Mouse (Mus musculus): ENCODE results near the gene Cxcl2. TPM values are rescaled to one million over a fixed set of nuclear protein-coding genes. Genes with fewer than 3 reads are reported as not detected.

Cxcl2 gene
- polyA plus RNA-seq (2012; fragmentation: generic; extraction: Trizol): not detected
- long read RNA-seq, experiment 1: 0 reads
- long read RNA-seq, experiment 2: 0 reads

- Histone ChIP-seq H3K27me3 (ENCODE audit: control insufficient read depth, insufficient read depth, insufficient read length) (no peaks in the 10 kb centered on the region), H3K79me2 (ENCODE audit: control insufficient read depth, insufficient read depth) (no peaks in the 10 kb centered on the region), H3K79me3 (ENCODE audit: low read depth) (no peaks in the 10 kb centered on the region), H3K4me3 (ENCODE audit: insufficient read depth, poor library complexity, severe bottlenecking) (no peak within 1 kb of the TSS), H3K36me3 (ENCODE audit: control insufficient read depth, insufficient read depth) (no peaks in the 10 kb centered on the region), H3ac (ENCODE audit: control insufficient read depth, insufficient read length, low read depth) (no peak within 1 kb of the TSS)
- no peak for TF ChIP-seq FOSL1 (IDR thresholded peaks at IDR 0.05; ENCODE audit: insufficient read depth, low read length, poor library complexity, severe bottlenecking)
- TF ChIP-seq MAX (IDR thresholded peaks at IDR 0.05): no peak
- no peak for TF ChIP-seq MYOD1 (IDR thresholded peaks at IDR 0.05; ENCODE audit: control insufficient read depth, insufficient read length, low read depth)
- no peak for TF ChIP-seq USF1 (IDR thresholded peaks at IDR 0.05; ENCODE audit: low read depth)
- TF ChIP-seq MYOG (IDR thresholded peaks at IDR 0.05; ENCODE audit: control insufficient read depth, extremely low read depth, insufficient read length): no peak
- TF ChIP-seq CTCF (IDR thresholded peaks at IDR 0.05; ENCODE audit: control insufficient read depth, insufficient read depth, insufficient read length): no peak
- no peak for TF ChIP-seq CEBPB (IDR thresholded peaks at IDR 0.05; ENCODE audit: low read depth)
Observed at GRCm38 (mm10) chr5:90903339-90904020, at the start of gene Cxcl2. Gene Cxcl2 (plus strand): TSS chr5:90903871.

DNA sequence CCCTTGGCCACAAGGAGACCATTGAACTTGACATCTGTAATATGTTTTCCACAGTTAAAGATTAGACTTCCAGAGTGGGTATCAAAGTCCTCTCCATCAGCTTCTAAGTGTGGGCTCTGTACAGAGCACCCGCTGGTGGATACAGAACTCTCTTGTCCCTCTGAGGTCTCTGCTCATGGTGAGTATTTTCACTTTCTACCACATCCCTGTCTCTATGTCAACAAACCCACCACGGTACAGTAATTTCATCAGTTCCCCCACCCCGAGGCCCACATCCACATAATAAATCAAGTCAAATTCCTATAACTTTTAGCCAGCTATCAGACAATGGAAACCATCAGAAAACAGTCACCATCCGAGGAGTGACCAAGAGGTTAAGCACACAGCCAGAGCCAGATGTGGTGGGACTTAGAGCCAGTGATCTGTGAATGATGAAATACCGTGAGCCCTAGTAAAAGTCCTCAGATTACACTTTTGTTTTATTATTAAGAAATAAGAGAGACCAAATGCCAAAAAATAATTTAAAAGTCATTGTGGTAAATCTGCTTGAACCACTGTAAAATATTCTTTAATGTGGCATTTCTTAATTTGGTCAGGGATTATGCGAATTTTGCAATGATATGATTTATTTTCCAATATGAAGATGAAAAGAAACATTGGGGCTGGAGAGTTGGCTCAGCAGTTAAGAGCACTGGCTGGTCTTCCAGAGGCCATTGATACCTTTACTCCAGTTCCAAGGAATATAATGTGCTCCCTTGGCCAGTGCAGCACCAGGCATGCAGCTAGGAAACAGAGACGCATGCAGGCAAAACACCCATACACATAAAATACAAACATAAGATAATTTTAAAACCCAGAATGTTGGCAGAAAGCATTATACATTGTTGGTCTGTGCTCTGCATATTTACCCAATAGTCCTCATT, 48.1 kb upstream of the Cxcl2 start:
- no peaks in the 10 kb centered on the region for H3K79me2 ChIP-seq (ENCODE audit: control insufficient read depth, insufficient read depth)

GRCm38 (mm10) chr5:90857463-90857862, 46.2 kb upstream of the Cxcl2 start:
- TF ChIP-seq FOSL1 (IDR thresholded peaks at IDR 0.05; ENCODE audit: insufficient read depth, low read length, poor library complexity, severe bottlenecking) (no peak), MAX (IDR thresholded peaks at IDR 0.05) (no peak), MYOG (IDR thresholded peaks at IDR 0.05; ENCODE audit: control insufficient read depth, extremely low read depth, insufficient read length) (no peak), USF1 (IDR thresholded peaks at IDR 0.05; ENCODE audit: low read depth) (no peak), CEBPB (IDR thresholded peaks at IDR 0.05; ENCODE audit: low read depth) (no peak), CTCF (IDR thresholded peaks at IDR 0.05; ENCODE audit: control insufficient read depth, insufficient read depth, insufficient read length) (no peak), MYOD1 (IDR thresholded peaks at IDR 0.05; ENCODE audit: control insufficient read depth, insufficient read length, low read depth) (no peak)
- Histone ChIP-seq H3K4me3 (ENCODE audit: insufficient read depth, poor library complexity, severe bottlenecking) (no peak overlapping the region), H3K36me3 (ENCODE audit: control insufficient read depth, insufficient read depth) (no peaks in the 10 kb centered on the region), H3ac (ENCODE audit: control insufficient read depth, insufficient read length, low read depth) (no peak overlapping the region), H3K27me3 (ENCODE audit: control insufficient read depth, insufficient read depth, insufficient read length) (no peaks in the 10 kb centered on the region), H3K79me2 (ENCODE audit: control insufficient read depth, insufficient read depth) (no peaks in the 10 kb centered on the region), H3K79me3 (ENCODE audit: low read depth) (no peaks in the 10 kb centered on the region)

More for the DNA sequence above, 48.1 kb upstream of the Cxcl2 start:
- Histone ChIP-seq H3K79me3 (ENCODE audit: low read depth) (no peaks in the 10 kb centered on the region), H3ac (ENCODE audit: control insufficient read depth, insufficient read length, low read depth) (no peak overlapping the region), H3K36me3 (ENCODE audit: control insufficient read depth, insufficient read depth) (no peaks in the 10 kb centered on the region), H3K4me3 (ENCODE audit: insufficient read depth, poor library complexity, severe bottlenecking) (no peak overlapping the region), H3K27me3 (ENCODE audit: control insufficient read depth, insufficient read depth, insufficient read length) (no peaks in the 10 kb centered on the region)
- TF ChIP-seq CTCF (IDR thresholded peaks at IDR 0.05; ENCODE audit: control insufficient read depth, insufficient read depth, insufficient read length) (no peak), MYOG (IDR thresholded peaks at IDR 0.05; ENCODE audit: control insufficient read depth, extremely low read depth, insufficient read length) (no peak), FOSL1 (IDR thresholded peaks at IDR 0.05; ENCODE audit: insufficient read depth, low read length, poor library complexity, severe bottlenecking) (no peak)

GRCm38 (mm10) chr5:90858429-90858828, 45.2 kb upstream of the Cxcl2 start:
- TF ChIP-seq CEBPB (IDR thresholded peaks at IDR 0.05; ENCODE audit: low read depth): no peak
- no peak for TF ChIP-seq USF1 (IDR thresholded peaks at IDR 0.05; ENCODE audit: low read depth)
- no peak for TF ChIP-seq MYOD1 (IDR thresholded peaks at IDR 0.05; ENCODE audit: control insufficient read depth, insufficient read length, low read depth)
- TF ChIP-seq MYOG (IDR thresholded peaks at IDR 0.05; ENCODE audit: control insufficient read depth, extremely low read depth, insufficient read length): no peak
- TF ChIP-seq CTCF (IDR thresholded peaks at IDR 0.05; ENCODE audit: control insufficient read depth, insufficient read depth, insufficient read length): no peak
- TF ChIP-seq FOSL1 (IDR thresholded peaks at IDR 0.05; ENCODE audit: insufficient read depth, low read length, poor library complexity, severe bottlenecking): no peak
- no peak for TF ChIP-seq MAX (IDR thresholded peaks at IDR 0.05)

DNA sequence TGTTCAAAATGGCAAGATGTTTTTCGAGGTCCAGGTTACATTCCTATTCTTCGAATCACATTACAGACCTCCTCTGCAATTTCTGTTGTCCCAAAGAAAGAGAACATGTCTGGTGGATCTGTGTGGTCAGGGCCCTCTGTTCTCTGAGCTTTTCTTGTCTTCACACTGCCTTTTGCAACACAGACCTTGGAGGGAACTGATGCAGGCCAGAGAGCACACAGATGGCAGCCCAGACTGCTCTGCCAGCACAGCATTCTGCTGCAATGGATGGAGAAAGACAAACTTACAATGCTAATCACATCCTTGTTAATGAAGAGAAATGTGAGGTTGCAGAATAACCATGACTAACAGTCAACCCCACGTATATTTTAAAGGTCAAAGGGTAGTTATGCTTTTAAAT, 44.6 kb upstream of the Cxcl2 start:
- no peaks in the 10 kb centered on the region for H3K27me3 ChIP-seq (ENCODE audit: control insufficient read depth, insufficient read depth, insufficient read length)
- no peak for TF ChIP-seq CEBPB (IDR thresholded peaks at IDR 0.05; ENCODE audit: low read depth)
- no peak for TF ChIP-seq USF1 (IDR thresholded peaks at IDR 0.05; ENCODE audit: low read depth)
- no peak for TF ChIP-seq FOSL1 (IDR thresholded peaks at IDR 0.05; ENCODE audit: insufficient read depth, low read length, poor library complexity, severe bottlenecking)
- no peak overlapping the region for H3ac ChIP-seq (ENCODE audit: control insufficient read depth, insufficient read length, low read depth)
- H3K79me2 ChIP-seq (ENCODE audit: control insufficient read depth, insufficient read depth): no peaks in the 10 kb centered on the region
- H3K79me3 ChIP-seq (ENCODE audit: low read depth): no peaks in the 10 kb centered on the region
- no peaks in the 10 kb centered on the region for H3K36me3 ChIP-seq (ENCODE audit: control insufficient read depth, insufficient read depth)
- H3K4me3 ChIP-seq (ENCODE audit: insufficient read depth, poor library complexity, severe bottlenecking): no peak overlapping the region

More at GRCm38 (mm10) chr5:90858429-90858828, 45.2 kb upstream of the Cxcl2 start:
- Histone ChIP-seq H3ac (ENCODE audit: control insufficient read depth, insufficient read length, low read depth) (no peak overlapping the region), H3K36me3 (ENCODE audit: control insufficient read depth, insufficient read depth) (no peaks in the 10 kb centered on the region), H3K27me3 (ENCODE audit: control insufficient read depth, insufficient read depth, insufficient read length) (no peaks in the 10 kb centered on the region), H3K79me2 (ENCODE audit: control insufficient read depth, insufficient read depth) (no peaks in the 10 kb centered on the region), H3K79me3 (ENCODE audit: low read depth) (no peaks in the 10 kb centered on the region), H3K4me3 (ENCODE audit: insufficient read depth, poor library complexity, severe bottlenecking) (no peak overlapping the region)
